Mouse (Mus musculus) heart, adult 2 months (tissue): ENCODE results near the gene Ipo11.

Experiments
- CTCF ChIP-seq: fragments of 200-600 bp; IDR thresholded peaks from 2 replicates; pipeline ENCODE4 v1.8.1; 2022; ENCODE audit warnings: antibody characterized with exemption, mild to moderate bottlenecking, moderate library complexity
- POLR2A ChIP-seq: fragments of 200-500 bp; IDR thresholded peaks from 2 replicates; pipeline ENCODE4 v1.6.1; 2011; ENCODE audit warnings: mild to moderate bottlenecking, low read depth, low read length, control low read depth; ENCODE audit not compliant: insufficient read depth

DNA sequence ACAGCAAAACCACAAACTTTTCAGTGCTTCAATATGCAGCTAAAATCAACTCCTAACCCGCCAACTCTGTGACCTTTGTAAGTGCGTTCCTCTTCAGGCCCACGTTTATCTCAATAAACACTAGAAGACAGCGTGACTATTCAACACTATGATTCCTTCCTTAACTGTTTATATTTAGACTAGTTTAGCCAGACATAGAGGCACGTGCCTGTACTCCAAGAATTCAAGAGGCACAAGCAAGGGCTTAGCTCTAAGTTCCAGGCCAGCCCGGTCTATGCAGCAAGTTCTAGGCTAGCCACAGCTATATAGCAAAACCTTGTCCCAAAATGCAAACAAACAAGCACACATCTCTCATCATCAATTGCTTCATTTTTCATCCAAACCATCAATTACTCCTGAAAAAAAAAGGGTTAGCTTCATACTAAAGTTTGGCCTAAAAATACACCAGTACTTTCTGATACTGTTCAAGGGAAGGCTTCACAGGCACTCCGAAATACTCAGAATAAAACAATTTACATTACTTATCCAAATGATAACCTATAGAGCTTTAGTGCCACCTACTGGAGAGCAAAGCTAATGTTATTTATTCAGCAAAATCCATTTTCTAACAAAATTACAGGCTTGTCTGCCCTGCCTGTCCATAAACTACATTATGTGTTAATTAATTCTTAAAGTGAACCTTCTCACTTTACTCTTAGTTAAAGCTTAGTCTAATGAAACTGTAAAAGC, 18.3 kb downstream of the Ipo11 start:
- TF ChIP-seq POLR2A (no peak), CTCF (peak; percentile 81)
